Mouse (Mus musculus) heart, adult 2 months (tissue): ENCODE measurements around the gene Sppl2b. TPM values are rescaled to one million over a fixed set of nuclear protein-coding genes. Genes with fewer than 3 reads are reported as not detected.

Experiments used
- DNase-seq, 2 experiments: peaks; one replicate each; pipeline ENCODE4 v3.0.0; 2021
- H3K27ac ChIP-seq: fragments of 200-600 bp; 2 replicates; pipeline ENCODE4 v1.8.1; 2022
- H3K27me3 ChIP-seq: fragments of 200-500 bp; 2 replicates; pipeline ENCODE4 v1.6.1; 2012; ENCODE audit warnings: mild to moderate bottlenecking, low read length, inconsistent platforms, mixed read lengths; ENCODE audit not compliant: control insufficient read depth, insufficient read depth
- H3K36me3 ChIP-seq: fragments of 200-500 bp; 2 replicates; pipeline ENCODE4 v1.6.1; 2012; ENCODE audit warnings: low read length, inconsistent platforms; ENCODE audit not compliant: control insufficient read depth, insufficient read depth
- H3K4me1 ChIP-seq: fragments of 200-500 bp; 2 replicates; pipeline ENCODE4 v1.6.1; 2011; ENCODE audit warnings: low read length; ENCODE audit not compliant: control insufficient read depth, insufficient read depth
- H3K4me3 ChIP-seq: fragments of 200-600 bp; 2 replicates; pipeline ENCODE4 v1.8.1; 2022
- H3K79me2 ChIP-seq: fragments of 200-500 bp; replicated peaks from 2 replicates; pipeline ENCODE4 v1.6.1; 2012; ENCODE audit warnings: mild to moderate bottlenecking, inconsistent platforms, low read length, moderate library complexity, mixed read lengths; ENCODE audit not compliant: control insufficient read depth, insufficient read depth
- H3K9ac ChIP-seq: fragments of 200-500 bp; 2 replicates; pipeline ENCODE4 v1.6.1; 2012; ENCODE audit warnings: low read depth, mild to moderate bottlenecking, control low read depth, inconsistent platforms, low read length, mixed read lengths
- CTCF ChIP-seq: fragments of 200-600 bp; IDR thresholded peaks from 2 replicates; pipeline ENCODE4 v1.8.1; 2022; ENCODE audit warnings: antibody characterized with exemption, mild to moderate bottlenecking, moderate library complexity
- EP300 ChIP-seq: fragments of 200-500 bp; IDR thresholded peaks from 2 replicates; pipeline ENCODE4 v1.6.1; 2011; ENCODE audit warnings: low read depth, low read length, control low read depth; ENCODE audit not compliant: insufficient read depth
- POLR2A ChIP-seq: fragments of 200-500 bp; IDR thresholded peaks from 2 replicates; pipeline ENCODE4 v1.6.1; 2011; ENCODE audit warnings: mild to moderate bottlenecking, low read depth, low read length, control low read depth; ENCODE audit not compliant: insufficient read depth
- WGBS: fragments of 180-500 bp; shearing (Covaris S2); methylation state at CpG from one replicate; pipeline ENCODE4 v1.1.7; 2018; 5-methylcytosine and 5-hydroxymethylcytosine counted together
- intact Hi-C: fragments of 180-260 bp; cut with DNase I; formaldehyde crosslinking; loops from one replicate; pipeline ENCODE4 v1.15.1; 2025
- polyA plus RNA-seq: library from polyadenylated mRNA; depleted of rRNA; stranded (reverse); fragments of >200 nt; gene quantifications from 2 replicates; pipeline ENCODE4 v1.2.3, GENCODE M21; 2012
- total RNA-seq, 2 experiments: library from RNA; stranded (reverse); gene quantifications; 2 replicates each; pipeline ENCODE4 v1.2.3; 2021

Sppl2b gene
- total and polyA plus RNA-seq, 3 experiments, result 15.4 to 51.4 (median 16.8) TPM

- Histone ChIP-seq H3K36me3 (no peaks in the 10 kb centered on the region), H3K27me3 (no peaks in the 10 kb centered on the region), H3K4me1 (no peaks in the 10 kb centered on the region), H3K4me3 (peak overlapping the region; percentile 35), H3K27ac (no peak overlapping the region), H3K9ac (peak overlapping the region; percentile 42), H3K79me2 (no peaks in the 10 kb centered on the region)
- intact Hi-C loops, result no loop called here
- no peak for TF ChIP-seq POLR2A
- TF ChIP-seq EP300, result no peak
- TF ChIP-seq CTCF, result no peak
- no peak for DNase-seq
- 12% methylated on average over 31 of the region's 32 CpGs for WGBS
These were observed 11.8 kb upstream of the Sppl2b start for GRCm38 (mm10) chr10:80843087-80843930.

- intact Hi-C loops, result no loop called here
- H3K9ac ChIP-seq, result peak within 1 kb of the TSS; percentile 42
- no peak for TF ChIP-seq POLR2A
- no peak for TF ChIP-seq CTCF
- TF ChIP-seq EP300, result no peak
- H3K4me1 ChIP-seq, result no peaks in the 10 kb centered on the region; the same call in 1 of the 2 replicates
- H3K36me3 ChIP-seq, result no peaks in the 10 kb centered on the region
- H3K79me2 ChIP-seq, result no peaks in the 10 kb centered on the region
- H3K27ac ChIP-seq, result no peak within 1 kb of the TSS; the same call in 1 of the 2 replicates
- H3K27me3 ChIP-seq, result no peaks in the 10 kb centered on the region
- peak in 1 of 2 experiments; percentile 40 for DNase-seq
- 6% methylated on average over 51 of the region's 51 CpGs for WGBS
- H3K4me3 ChIP-seq, result peak within 1 kb of the TSS; percentile 35
These were observed 11.0 kb upstream of the Sppl2b start, which contains the start of gene Lingo3 for GRCm38 (mm10) chr10:80843931-80844547. TSS of gene Lingo3 (minus strand) at chr10:80844039.

GRCm38 (mm10) chr10:80845055-80845693 is 9.9 kb upstream of the Sppl2b start:
- Histone ChIP-seq H3K27me3 (no peaks in the 10 kb centered on the region), H3K4me1 (no peaks in the 10 kb centered on the region; the same call in 1 of the 2 replicates), H3K27ac (no peak overlapping the region; the same call in 1 of the 2 replicates), H3K9ac (no peak overlapping the region), H3K36me3 (no peaks in the 10 kb centered on the region), H3K4me3 (no peak overlapping the region), H3K79me2 (no peaks in the 10 kb centered on the region)
- WGBS, result 41% methylated on average over 8 of the region's 8 CpGs
- peak in 1 of 2 experiments; percentile 47 for DNase-seq
- intact Hi-C loops, result no loop called here
- TF ChIP-seq CTCF (no peak), EP300 (0 out of 2 replicates have a peak, but pooled peaks have one; percentile 39), POLR2A (no peak)

GRCm38 (mm10) chr10:80845732-80846131 is 9.3 kb upstream of the Sppl2b start:
- Histone ChIP-seq H3K27ac (no peak overlapping the region), H3K9ac (no peak overlapping the region), H3K4me3 (no peak overlapping the region), H3K4me1 (no peaks in the 10 kb centered on the region; the same call in 1 of the 2 replicates), H3K79me2 (no peaks in the 10 kb centered on the region), H3K27me3 (no peaks in the 10 kb centered on the region), H3K36me3 (no peaks in the 10 kb centered on the region)
- no peak for DNase-seq
- TF ChIP-seq POLR2A (no peak), CTCF (no peak), EP300 (no peak)
- WGBS, result 59% methylated on average over 12 of the region's 12 CpGs
- intact Hi-C loops, result no loop called here

- H3K9ac ChIP-seq, result no peak overlapping the region
- WGBS, result 14% methylated on average over 10 of the region's 10 CpGs
- no peaks in the 10 kb centered on the region; the same call in 1 of the 2 replicates for H3K4me1 ChIP-seq
- no peaks in the 10 kb centered on the region for H3K79me2 ChIP-seq
- peak in 1 of 2 experiments; percentile 37 for DNase-seq
- no peak for TF ChIP-seq POLR2A
- TF ChIP-seq EP300, result no peak
- H3K27me3 ChIP-seq, result no peaks in the 10 kb centered on the region
- H3K4me3 ChIP-seq, result no peak overlapping the region
- H3K27ac ChIP-seq, result no peak overlapping the region
- intact Hi-C loops, result no loop called here
- H3K36me3 ChIP-seq, result no peaks in the 10 kb centered on the region
These were observed 6.5 kb upstream of the Sppl2b start for GRCm38 (mm10) chr10:80848571-80848970.
